Mouse (Mus musculus): ENCODE results near the gene Zfp568. TPM values are rescaled to one million over a fixed set of nuclear protein-coding genes. Genes with fewer than 3 reads are reported as not detected.

Zfp568 gene
- polyA plus RNA-seq, 1 experiment from 2014 or later = 21.0 TPM

GRCm38 (mm10) chr7:29987551-29987950 lies 3.8 kb downstream of the Zfp568 start:
- Histone ChIP-seq H3K27me3 (ENCODE audit: insufficient read depth, low read length) (no peaks in the 10 kb centered on the region), H3K27ac (ENCODE audit: low read depth) (no peak overlapping the region), H3K4me1 (ENCODE audit: insufficient read depth) (no peaks in the 10 kb centered on the region), H3K9me3 (ENCODE audit: low read depth, low read length) (no peaks in the 10 kb centered on the region), H3K9ac (no peak overlapping the region), H3K36me3 (ENCODE audit: insufficient read depth) (peaks cover 58% of the 10 kb centered on the region), H3K4me2 (no peak overlapping the region), H3K4me3 (ENCODE audit: low read depth, low read length) (no peak overlapping the region)
- no peak for DNase-seq
- no peak for TF ChIP-seq CTCF (IDR thresholded peaks at IDR 0.05; ENCODE audit: low read depth)
- ATAC-seq (ENCODE audit: insufficient read depth) = no peak
- WGBS = 96% methylated on average over 5 of the region's 5 CpGs

DNA sequence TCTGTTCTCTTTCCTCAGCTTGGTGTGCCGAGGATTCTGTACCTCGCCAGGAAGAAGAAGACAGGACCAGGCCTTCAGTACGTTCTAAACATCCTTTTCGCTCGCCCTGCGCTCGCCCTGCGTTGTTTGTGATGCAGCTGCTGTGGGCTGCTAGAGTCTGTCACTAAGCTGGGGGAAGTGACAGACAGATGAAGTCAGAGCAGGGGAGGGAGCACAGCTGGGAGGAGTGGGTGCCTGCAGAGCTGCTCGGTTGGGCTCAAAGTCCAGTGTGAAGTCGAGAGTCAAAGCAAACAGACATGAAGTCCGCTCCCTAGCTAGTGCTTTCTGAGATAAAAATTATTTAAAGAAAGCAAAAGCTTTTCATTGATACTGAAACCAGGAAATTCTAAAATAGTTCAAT lies 5.3 kb downstream of the Zfp568 start:
- no peaks in the 10 kb centered on the region for H3K9me3 ChIP-seq (ENCODE audit: low read depth, low read length)
- H3K4me3 ChIP-seq (ENCODE audit: low read depth, low read length) = no peak overlapping the region
- no peak overlapping the region for H3K9ac ChIP-seq
- no peak overlapping the region for H3K27ac ChIP-seq (ENCODE audit: low read depth)
- H3K4me1 ChIP-seq (ENCODE audit: insufficient read depth) = no peaks in the 10 kb centered on the region
- no peak overlapping the region for H3K4me2 ChIP-seq
- H3K36me3 ChIP-seq (ENCODE audit: insufficient read depth) = peaks cover 70% of the 10 kb centered on the region
- DNase-seq (no peak), ATAC-seq (ENCODE audit: insufficient read depth) (no peak)
- WGBS = 77% methylated on average over 11 of the region's 11 CpGs
- TF ChIP-seq CTCF (IDR thresholded peaks at IDR 0.05; ENCODE audit: low read depth) = no peak
- no peaks in the 10 kb centered on the region for H3K27me3 ChIP-seq (ENCODE audit: insufficient read depth, low read length)

DNA sequence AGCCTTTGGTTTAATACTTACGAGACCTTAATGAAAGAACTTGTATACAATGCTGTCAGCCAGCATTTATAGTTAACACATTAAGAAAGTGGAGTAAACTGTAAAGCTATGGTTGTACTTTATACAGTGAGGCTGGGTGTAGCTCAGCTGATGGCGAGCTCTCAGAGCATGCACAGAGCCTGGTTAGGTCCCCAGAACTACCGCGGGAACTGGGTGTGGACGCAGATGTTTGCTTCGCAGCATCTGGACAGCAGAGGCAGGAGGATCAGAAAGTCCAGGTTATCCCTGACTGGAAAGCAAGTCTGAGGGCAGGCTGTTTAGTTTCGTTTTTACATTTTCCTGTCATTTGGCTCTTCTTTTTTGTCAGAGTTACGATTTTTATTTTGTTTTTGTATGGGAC lies 8.9 kb downstream of the Zfp568 start:
- Histone ChIP-seq H3K4me3 (ENCODE audit: low read depth, low read length) (no peak overlapping the region), H3K4me1 (ENCODE audit: insufficient read depth) (no peaks in the 10 kb centered on the region), H3K27me3 (ENCODE audit: insufficient read depth, low read length) (no peaks in the 10 kb centered on the region), H3K27ac (ENCODE audit: low read depth) (no peak overlapping the region), H3K9ac (no peak overlapping the region), H3K4me2 (no peak overlapping the region), H3K36me3 (ENCODE audit: insufficient read depth) (peaks cover 78% of the 10 kb centered on the region), H3K9me3 (ENCODE audit: low read depth, low read length) (no peaks in the 10 kb centered on the region)
- TF ChIP-seq CTCF (IDR thresholded peaks at IDR 0.05; ENCODE audit: low read depth) = no peak
- no peak for ATAC-seq (ENCODE audit: insufficient read depth)
- 94% methylated on average over 8 of the region's 8 CpGs for WGBS
- no peak for DNase-seq

DNA sequence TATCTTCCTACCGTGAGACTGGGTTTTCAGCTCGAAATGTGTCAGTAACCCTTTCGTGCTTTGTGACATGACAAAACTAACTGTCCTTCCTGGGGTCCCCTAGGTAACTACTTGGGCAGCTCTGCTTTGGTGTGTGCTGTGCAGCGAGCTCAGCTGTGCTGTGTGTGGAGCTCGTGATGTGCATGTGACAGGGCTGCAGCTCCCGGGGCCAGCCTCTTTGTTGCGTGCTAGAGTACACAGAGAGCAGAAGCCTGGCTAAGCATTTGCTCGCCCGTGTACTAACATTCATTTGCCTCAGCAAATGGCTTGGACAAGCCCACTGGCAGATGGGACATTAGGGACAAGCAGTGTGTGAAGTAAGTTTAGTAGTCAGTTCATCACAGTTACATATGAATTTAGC lies 9.6 kb downstream of the Zfp568 start:
- Histone ChIP-seq H3K36me3 (ENCODE audit: insufficient read depth) (peaks cover 79% of the 10 kb centered on the region), H3K9me3 (ENCODE audit: low read depth, low read length) (no peaks in the 10 kb centered on the region), H3K27me3 (ENCODE audit: insufficient read depth, low read length) (no peaks in the 10 kb centered on the region), H3K4me2 (no peak overlapping the region), H3K4me1 (ENCODE audit: insufficient read depth) (no peaks in the 10 kb centered on the region), H3K4me3 (ENCODE audit: low read depth, low read length) (no peak overlapping the region), H3K9ac (no peak overlapping the region), H3K27ac (ENCODE audit: low read depth) (no peak overlapping the region)
- TF ChIP-seq CTCF (IDR thresholded peaks at IDR 0.05; ENCODE audit: low read depth) = no peak
- no peak for DNase-seq
- WGBS = 97% methylated on average over 9 of the region's 9 CpGs
- ATAC-seq (ENCODE audit: insufficient read depth) = no peak

DNA sequence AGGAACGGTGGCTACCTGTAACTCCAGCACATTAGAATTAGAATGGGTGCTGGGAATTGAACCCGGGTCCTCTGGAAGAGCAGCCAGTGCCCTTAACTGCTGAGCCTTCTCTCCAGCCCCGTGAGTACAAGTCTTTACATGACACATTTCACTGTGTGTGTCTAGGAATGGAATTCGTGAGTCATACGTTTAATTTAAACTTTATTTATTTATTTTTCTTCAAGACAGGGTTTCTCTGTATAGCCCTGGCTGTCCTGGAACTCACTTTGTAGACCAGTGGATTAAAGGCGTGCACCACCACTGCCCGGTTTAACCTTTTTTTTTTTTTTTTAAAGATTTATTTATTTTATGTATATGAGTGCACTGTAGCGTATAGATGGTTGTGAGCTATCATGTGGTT lies 11.4 kb downstream of the Zfp568 start:
- ATAC-seq (ENCODE audit: insufficient read depth) (no peak), DNase-seq (no peak)
- Histone ChIP-seq H3K4me3 (ENCODE audit: low read depth, low read length) (no peak overlapping the region), H3K4me2 (no peak overlapping the region), H3K27me3 (ENCODE audit: insufficient read depth, low read length) (no peaks in the 10 kb centered on the region), H3K9ac (no peak overlapping the region), H3K9me3 (ENCODE audit: low read depth, low read length) (no peaks in the 10 kb centered on the region), H3K36me3 (ENCODE audit: insufficient read depth) (peaks cover 83% of the 10 kb centered on the region), H3K27ac (ENCODE audit: low read depth) (no peak overlapping the region), H3K4me1 (ENCODE audit: insufficient read depth) (no peaks in the 10 kb centered on the region)
- WGBS = 82% methylated on average over 8 of the region's 8 CpGs
- no peak for TF ChIP-seq CTCF (IDR thresholded peaks at IDR 0.05; ENCODE audit: low read depth)

GRCm38 (mm10) chr7:30000601-30001000 lies 16.8 kb downstream of the Zfp568 start:
- Histone ChIP-seq H3K4me1 (ENCODE audit: insufficient read depth) (no peaks in the 10 kb centered on the region), H3K4me2 (no peak overlapping the region), H3K4me3 (ENCODE audit: low read depth, low read length) (no peak overlapping the region), H3K9ac (no peak overlapping the region), H3K27me3 (ENCODE audit: insufficient read depth, low read length) (no peaks in the 10 kb centered on the region), H3K9me3 (ENCODE audit: low read depth, low read length) (no peaks in the 10 kb centered on the region), H3K27ac (ENCODE audit: low read depth) (no peak overlapping the region), H3K36me3 (ENCODE audit: insufficient read depth) (peaks cover 78% of the 10 kb centered on the region)
- no peak for TF ChIP-seq CTCF (IDR thresholded peaks at IDR 0.05; ENCODE audit: low read depth)
- 67% methylated on average over 5 of the region's 5 CpGs for WGBS
- DNase-seq (no peak), ATAC-seq (ENCODE audit: insufficient read depth) (no peak)

DNA sequence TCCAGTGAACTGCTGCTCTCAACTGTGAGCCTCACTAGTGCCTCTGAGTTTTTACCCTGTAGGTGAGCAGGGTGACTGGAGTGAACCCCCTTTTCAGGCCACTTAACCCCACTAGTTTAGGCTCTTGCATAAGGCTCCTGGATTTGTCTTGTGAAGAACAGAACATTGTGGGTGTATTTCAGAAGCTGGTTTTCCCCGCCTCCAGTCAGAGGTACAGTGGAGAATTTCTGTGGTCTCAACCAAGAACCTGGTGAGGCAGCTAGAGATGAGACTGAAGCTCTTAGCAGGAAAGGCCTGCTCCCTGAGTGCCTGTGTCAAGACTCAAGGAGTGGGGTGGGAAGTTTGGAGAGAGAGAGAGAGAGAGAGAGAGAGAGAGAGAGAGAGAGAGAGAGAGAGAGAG lies 23.8 kb downstream of the Zfp568 start:
- TF ChIP-seq CTCF (IDR thresholded peaks at IDR 0.05; ENCODE audit: low read depth) = no peak
- Histone ChIP-seq H3K27me3 (ENCODE audit: insufficient read depth, low read length) (no peaks in the 10 kb centered on the region), H3K4me3 (ENCODE audit: low read depth, low read length) (no peak overlapping the region), H3K27ac (ENCODE audit: low read depth) (no peak overlapping the region), H3K4me2 (no peak overlapping the region), H3K9me3 (ENCODE audit: low read depth, low read length) (no peaks in the 10 kb centered on the region), H3K4me1 (ENCODE audit: insufficient read depth) (no peaks in the 10 kb centered on the region), H3K36me3 (ENCODE audit: insufficient read depth) (peaks cover 67% of the 10 kb centered on the region), H3K9ac (no peak overlapping the region)
- no peak for DNase-seq
- 93% methylated on average over 1 of the region's 1 CpGs for WGBS
- ATAC-seq (ENCODE audit: insufficient read depth) = no peak

Data from lung, embryonic 14.5 days (tissue).